In the genomic region with DNA sequence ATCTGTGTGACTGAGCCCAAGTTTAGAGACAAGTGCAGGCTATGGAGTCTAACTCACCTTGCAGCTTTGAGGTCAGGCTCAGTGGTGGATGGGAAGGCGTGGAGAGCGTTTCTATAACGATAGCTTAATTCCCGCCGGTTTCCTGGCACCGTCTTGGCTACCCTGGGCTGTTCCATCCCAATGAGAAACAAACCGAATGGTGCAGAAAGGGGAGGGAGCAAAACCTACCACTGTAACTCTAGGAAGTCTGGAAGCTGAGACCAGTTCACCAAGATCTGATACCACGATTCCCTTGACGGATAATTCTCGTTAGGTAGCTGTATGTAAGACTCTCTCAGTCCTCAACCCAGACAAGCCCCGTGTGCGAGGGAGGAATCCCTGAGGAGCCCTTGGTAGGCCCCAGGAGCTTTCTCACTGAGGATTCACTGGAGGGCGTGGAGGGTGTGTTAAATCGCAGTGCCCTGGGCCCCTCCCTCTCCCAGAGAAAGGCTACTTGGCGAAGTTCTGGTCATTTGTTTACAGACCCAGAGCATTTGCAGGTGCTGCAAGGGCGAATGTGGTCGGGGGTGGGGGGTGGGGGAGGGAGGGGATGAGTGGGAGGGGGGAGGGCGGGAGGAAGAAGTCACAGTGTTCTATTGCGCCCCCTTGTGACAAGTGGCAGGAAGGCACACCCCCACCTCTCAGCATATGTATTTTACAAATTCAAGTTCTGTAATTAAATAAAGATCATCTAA, we compare ENCODE assay signal across 8 mouse cellular contexts.
DNase-seq lines count a peak whose midpoint lies in the region; ATAC-seq lines count a peak whose summit lies in the region.

No protein-coding gene starts in this region.

- H3K4me2 ChIP-seq in heart, embryonic 13.5 days = peak overlapping the region; percentile 66
- H3K4me2 ChIP-seq in limb, embryonic 12.5 days = peak overlapping the region; percentile 46
- 0 out of 2 replicates have a peak overlapping the region, but pooled peaks have one; percentile 19 for H3K4me2 ChIP-seq in midbrain, embryonic 16.5 days (ENCODE audit: low read length)

- no peaks in the 10 kb centered on the region for H3K36me3 ChIP-seq in heart, embryonic 13.5 days
- H3K36me3 ChIP-seq in limb, embryonic 12.5 days = 0 out of 2 replicates have a peak, but pooled peaks cover 4% of the 10 kb centered on the region
- H3K36me3 ChIP-seq in midbrain, embryonic 16.5 days (ENCODE audit: control insufficient read depth, insufficient read depth, low read length) = peaks cover 16% of the 10 kb centered on the region

- DNase-seq in cerebellum, postnatal 25 days = peak; percentile 29 to 63
- DNase-seq in cerebellum, adult 18-20 months = no peak
- DNase-seq in adipocyte (ENCODE audit: low spot score) = peak; percentile 56
- DNase-seq in spleen, postnatal 14 days (ENCODE audit: low spot score in 2 of 2) = no peak
- DNase-seq in layer of hippocampus, adult 9-10 months (ENCODE audit: low spot score) = no peak

- H3K4me3 ChIP-seq in heart, embryonic 13.5 days = peak overlapping the region; percentile 35
- H3K4me3 ChIP-seq in limb, embryonic 12.5 days (replicated peaks) = peak overlapping the region; percentile 12; the same call in 1 of the 2 replicates
- no peak overlapping the region for H3K4me3 ChIP-seq in midbrain, embryonic 16.5 days (ENCODE audit: low read depth, low read length)

- H3K4me1 ChIP-seq in heart, embryonic 13.5 days = peaks cover 12% of the 10 kb centered on the region
- H3K4me1 ChIP-seq in limb, embryonic 12.5 days (replicated peaks) = peaks cover 51% of the 10 kb centered on the region
- H3K4me1 ChIP-seq in midbrain, embryonic 16.5 days (ENCODE audit: control insufficient read depth, insufficient read depth, low read length) = peaks cover 8% of the 10 kb centered on the region

- no peaks in the 10 kb centered on the region for H3K9me3 ChIP-seq in heart, embryonic 13.5 days
- H3K9me3 ChIP-seq in limb, embryonic 12.5 days = peaks cover 4% of the 10 kb centered on the region; the same call in 1 of the 2 replicates
- no peaks in the 10 kb centered on the region for H3K9me3 ChIP-seq in midbrain, embryonic 16.5 days (replicated peaks; ENCODE audit: control insufficient read depth, low read length, poor library complexity, severe bottlenecking)

- WGBS in heart, embryonic 13.5 days = 13% methylated on average over 18 of the region's 19 CpGs
- 8% methylated on average over 18 of the region's 19 CpGs for WGBS in limb, embryonic 12.5 days
- WGBS in midbrain, embryonic 16.5 days = 5% methylated on average over 18 of the region's 19 CpGs

- H3K27me3 ChIP-seq in heart, embryonic 13.5 days (replicated peaks) = no peaks in the 10 kb centered on the region
- H3K27me3 ChIP-seq in limb, embryonic 12.5 days = no peaks in the 10 kb centered on the region
- H3K27me3 ChIP-seq in midbrain, embryonic 16.5 days (ENCODE audit: control insufficient read depth, insufficient read depth, low read depth, low read length) = no peaks in the 10 kb centered on the region

- ATAC-seq in heart, embryonic 13.5 days (ENCODE audit: extremely low read depth, insufficient number of reproducible peaks, low FRiP score, low TSS enrichment) = no peak
- no peak for ATAC-seq in limb, embryonic 12.5 days (ENCODE audit: insufficient number of reproducible peaks, insufficient read depth, low FRiP score, low TSS enrichment, low read depth)
- peak; percentile 37; the same call in 1 of the 2 replicates for ATAC-seq in midbrain, embryonic 16.5 days

- H3K9ac ChIP-seq in heart, embryonic 13.5 days = peak overlapping the region; percentile 62
- 0 out of 2 replicates have a peak overlapping the region, but pooled peaks have one; percentile 18 for H3K9ac ChIP-seq in limb, embryonic 12.5 days (replicated peaks)
- no peak overlapping the region for H3K9ac ChIP-seq in midbrain, embryonic 16.5 days (ENCODE audit: low read depth, low read length)

- H3K27ac ChIP-seq in heart, embryonic 13.5 days (replicated peaks) = no peak overlapping the region
- peak overlapping the region; percentile 45 for H3K27ac ChIP-seq in limb, embryonic 12.5 days
- no peak overlapping the region for H3K27ac ChIP-seq in midbrain, embryonic 16.5 days (ENCODE audit: low read length)

Comparison
In these comparisons a context has a peak if more than half of its experiments do, and no peak if none do; other contexts are left out.
1. DNase-seq: peak in cerebellum, postnatal 25 days (2 of 2) and adipocyte (single experiment); none in cerebellum, adult 18-20 months (0 of 2), spleen, postnatal 14 days (0 of 2) and layer of hippocampus, adult 9-10 months (single experiment).
2. Peak in every context shown above with its lines, with median percentiles within 50 percentile points of each other: H3K4me2 ChIP-seq.